Mouse (Mus musculus) retina, adult 2 months (tissue): Measurements from ENCODE around the gene Strip1.

Experiments
- DNase-seq: peaks from one replicate; pipeline ENCODE4 v3.0.0-alpha.2; 2012; ENCODE audit warnings: low read depth, low spot score

The Strip1 gene

GRCm38 (mm10) chr3:107594662-107595263 is 36.7 kb downstream of the Strip1 start, which contains the start of gene Alx3:
Gene Alx3, plus strand, starts transcription at chr3:107595031.
- no peak for DNase-seq

- DNase-seq = no peak
Observed at GRCm38 (mm10) chr3:107593632-107594031, 37.9 kb downstream of the Strip1 start.

DNA sequence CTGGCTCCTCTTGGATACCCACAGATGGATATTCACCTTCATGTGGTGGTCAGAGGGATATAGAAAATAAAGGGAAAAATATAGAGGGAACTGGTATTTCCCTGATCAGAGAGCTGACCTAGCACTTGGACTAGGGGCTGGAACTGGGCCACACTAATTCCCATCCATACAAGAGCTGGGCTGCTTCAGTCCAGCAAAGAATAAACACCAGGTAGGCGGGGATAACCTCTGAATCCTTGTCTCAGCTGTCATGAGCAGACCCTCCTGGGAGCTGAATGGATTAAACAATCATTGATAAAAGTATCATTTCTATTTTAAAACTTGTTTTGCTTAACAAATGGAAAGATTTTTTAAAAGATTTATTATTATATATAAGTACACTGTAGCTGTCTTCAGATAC is 39.9 kb downstream of the Strip1 start:
- no peak for DNase-seq

- no peak for DNase-seq
Observed at GRCm38 (mm10) chr3:107586504-107586903, 45.0 kb downstream of the Strip1 start.

- DNase-seq = no peak
Observed at GRCm38 (mm10) chr3:107583893-107584292, 47.6 kb downstream of the Strip1 start.

DNA sequence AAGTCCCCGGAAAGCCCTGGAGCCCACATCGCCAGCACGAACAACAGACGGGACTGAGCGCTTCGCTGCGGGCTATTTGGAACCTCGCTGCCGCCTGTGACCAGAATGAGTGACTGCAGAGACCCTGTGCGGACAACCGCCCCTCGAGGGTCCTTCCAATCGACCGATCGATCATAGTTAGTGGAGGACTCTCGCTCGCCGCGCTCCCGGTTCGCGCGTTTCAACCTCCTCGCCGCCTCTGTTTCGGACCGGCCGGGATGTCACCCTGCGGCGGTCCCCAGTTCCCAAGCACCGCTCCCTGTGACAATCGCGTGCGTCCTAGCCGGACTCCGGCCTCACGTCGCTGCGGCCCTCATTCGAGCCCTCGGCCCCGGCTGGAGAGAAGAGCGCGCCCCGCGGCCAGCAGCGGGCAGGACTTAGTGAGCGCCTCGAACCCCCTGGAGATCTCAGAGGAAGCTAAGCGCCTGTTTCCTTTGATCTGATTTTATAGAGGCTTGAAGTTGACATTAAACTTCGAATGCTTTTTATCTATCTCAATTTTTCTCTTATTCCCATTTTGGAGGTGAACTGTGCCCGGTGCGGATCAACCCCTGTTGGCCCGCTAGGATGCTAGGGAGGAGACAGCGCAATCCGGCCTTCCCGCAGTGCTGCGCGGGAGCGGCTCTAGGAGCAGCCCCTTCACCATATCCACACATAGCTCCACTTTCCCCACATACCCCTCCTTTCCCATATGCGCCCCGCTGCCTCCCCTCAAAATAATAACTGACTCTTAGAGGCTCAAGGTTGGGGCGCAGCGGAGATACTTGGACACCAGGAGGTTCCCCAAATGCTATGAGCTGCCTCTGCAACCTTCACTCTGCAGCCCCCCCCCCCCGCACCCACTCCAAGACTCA is 48.4 kb downstream of the Strip1 start:
- DNase-seq = no peak

GRCm38 (mm10) chr3:107582130-107582874 is 49.2 kb downstream of the Strip1 start:
- DNase-seq = no peak

DNA sequence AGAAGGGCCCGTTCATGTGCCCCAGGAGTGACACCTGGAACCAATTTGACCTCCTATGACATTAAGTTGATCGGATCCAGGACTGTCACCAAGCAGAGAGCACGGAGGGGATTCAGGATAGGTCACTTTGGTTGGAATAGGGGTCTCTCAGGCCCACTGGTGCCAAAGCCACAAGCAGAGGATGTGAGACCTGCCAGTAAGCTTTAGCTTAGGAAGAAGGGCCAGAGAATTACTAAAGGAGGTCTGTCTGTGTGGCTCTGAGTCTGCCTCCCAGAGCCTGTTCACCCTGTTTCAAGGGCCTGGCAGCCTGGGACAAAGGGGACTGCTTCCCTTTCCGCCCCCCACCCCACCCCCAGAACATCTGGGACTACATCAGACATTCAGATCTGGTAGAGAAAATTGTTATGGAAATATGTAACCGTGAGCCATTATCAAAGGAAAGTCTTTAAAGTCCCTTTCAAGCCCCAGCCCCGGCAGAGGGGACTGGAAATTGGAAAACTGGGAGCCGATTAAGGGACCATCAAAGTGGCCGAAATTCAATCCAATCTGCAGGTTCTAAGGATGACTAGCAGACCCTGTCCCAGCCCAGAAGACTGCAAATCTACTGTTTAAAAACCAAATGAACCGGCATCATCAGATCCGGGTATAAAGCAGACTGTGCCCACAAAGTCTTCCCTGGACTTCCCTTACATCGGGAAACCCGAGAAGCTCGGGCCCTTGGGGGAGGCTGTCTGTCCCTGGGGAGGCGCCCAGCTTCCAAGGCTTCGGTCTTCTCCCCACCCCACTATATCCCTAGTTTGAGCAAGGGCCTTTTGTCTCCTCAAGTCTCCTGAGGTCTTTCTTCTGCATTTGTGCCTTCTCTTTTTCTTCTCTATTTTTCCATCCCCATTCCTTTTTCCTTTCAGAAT is 50.1 kb downstream of the Strip1 start:
- no peak for DNase-seq

DNA sequence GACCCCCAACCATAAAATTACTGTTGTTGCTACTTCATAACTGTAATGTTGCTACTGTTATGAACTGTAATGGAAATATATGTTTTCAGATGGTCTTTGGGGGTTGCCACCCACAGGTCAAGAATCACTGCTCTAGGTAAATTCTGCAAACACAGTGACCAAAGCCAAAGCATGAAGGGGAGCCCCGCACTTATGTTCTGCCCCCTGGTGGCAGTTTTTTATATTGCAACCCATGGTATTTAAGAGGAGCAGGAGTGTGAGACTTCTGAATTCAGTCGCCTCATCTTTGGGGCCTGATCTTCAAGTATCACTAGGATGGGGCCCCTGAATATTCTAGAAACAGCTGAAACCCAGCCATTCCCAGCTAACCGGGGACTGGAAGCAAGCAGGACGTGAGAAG is 52.0 kb downstream of the Strip1 start:
- DNase-seq = no peak

GRCm38 (mm10) chr3:107577810-107578390 is 53.6 kb downstream of the Strip1 start:
- no peak for DNase-seq

GRCm38 (mm10) chr3:107576807-107577206 is 54.7 kb downstream of the Strip1 start:
- no peak for DNase-seq

- no peak for DNase-seq
Observed at GRCm38 (mm10) chr3:107571205-107571604, 60.3 kb downstream of the Strip1 start.

DNA sequence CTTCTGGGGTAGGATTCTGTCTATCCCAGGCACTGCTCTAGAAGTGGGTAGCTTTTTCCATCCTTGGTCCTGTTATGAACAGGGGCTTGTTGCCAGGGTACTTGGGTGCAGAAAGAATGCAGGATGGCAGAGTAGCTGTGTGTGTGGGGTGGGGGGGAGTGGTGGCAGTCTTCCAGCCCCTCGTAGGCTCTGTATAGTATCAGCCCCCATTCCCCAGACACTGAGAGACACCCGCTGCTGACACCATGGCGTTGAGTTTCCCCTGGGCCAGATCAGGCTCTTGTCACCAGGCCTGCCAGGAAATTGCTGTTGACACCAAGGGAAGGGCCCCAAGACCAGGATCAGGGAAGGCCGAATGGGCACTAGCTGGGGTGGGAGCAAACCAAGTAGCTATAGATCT is 62.8 kb downstream of the Strip1 start:
- no peak for DNase-seq

- no peak for DNase-seq
Observed at GRCm38 (mm10) chr3:107567766-107568165, 63.7 kb downstream of the Strip1 start.

DNA sequence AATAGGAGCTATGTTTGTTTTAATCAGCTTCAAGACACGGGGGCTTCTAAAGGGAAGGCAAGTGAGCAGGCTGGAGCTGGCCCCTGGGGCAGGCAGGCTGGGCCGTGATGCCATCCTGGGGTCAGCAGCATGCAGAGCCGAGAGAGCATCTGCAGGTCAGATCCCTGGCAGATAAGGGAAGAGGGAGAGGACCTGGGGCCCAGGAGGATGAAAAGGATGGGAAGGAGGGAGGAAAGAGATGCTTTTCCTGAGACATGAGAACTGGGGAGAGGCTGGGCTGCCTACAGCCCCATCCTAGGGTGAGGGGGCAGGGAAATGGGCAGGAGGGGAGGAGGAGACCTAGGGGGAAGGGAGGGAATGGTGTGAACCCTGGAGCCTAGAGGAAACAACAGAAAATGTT is 66.2 kb downstream of the Strip1 start:
- DNase-seq = no peak

DNA sequence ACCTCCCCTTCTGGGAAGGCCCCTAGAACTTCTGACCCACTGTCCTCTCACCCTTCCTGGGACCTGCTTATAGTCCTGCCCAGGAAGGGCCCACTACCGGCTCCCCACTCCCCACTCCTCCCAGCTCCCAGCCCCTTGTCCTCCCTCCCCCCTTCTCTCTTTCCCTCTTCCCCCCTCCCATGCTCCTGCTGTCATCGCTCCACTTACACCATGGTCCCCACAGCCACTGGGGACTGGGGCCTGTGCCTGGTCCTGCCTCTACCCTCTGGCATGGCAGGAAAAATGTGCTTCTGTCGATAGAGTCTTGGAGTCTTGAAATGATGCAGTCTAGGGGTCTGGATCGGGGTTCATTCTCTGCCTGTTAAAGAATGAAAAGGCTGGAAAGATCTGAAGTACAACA is 67.6 kb downstream of the Strip1 start:
- DNase-seq = no peak

- no peak for DNase-seq
Observed at GRCm38 (mm10) chr3:107562591-107562990, 68.9 kb downstream of the Strip1 start.
